Mouse (Mus musculus) 416B (cell line): ENCODE results near the gene Map6.

Experiments
- DNase-seq: peaks from one replicate; pipeline ENCODE4 v3.0.0; 2011; ENCODE audit warnings: low read depth

Gene Map6

GRCm38 (mm10) chr7:99313253-99313652 is 46.0 kb downstream of the Map6 start:
- no peak for DNase-seq

GRCm38 (mm10) chr7:99314565-99314964 is 47.3 kb downstream of the Map6 start:
- peak; percentile 43 for DNase-seq

GRCm38 (mm10) chr7:99316207-99316606 is 49.0 kb downstream of the Map6 start:
- DNase-seq: no peak

- no peak for DNase-seq
Measured at GRCm38 (mm10) chr7:99317475-99317874, 50.2 kb downstream of the Map6 start.

GRCm38 (mm10) chr7:99320524-99320923 is 53.3 kb downstream of the Map6 start:
- DNase-seq: no peak

- no peak for DNase-seq
Measured at GRCm38 (mm10) chr7:99322691-99323320, 55.6 kb downstream of the Map6 start.

GRCm38 (mm10) chr7:99323321-99323700 is 56.1 kb downstream of the Map6 start:
- DNase-seq: no peak

GRCm38 (mm10) chr7:99324810-99325209 is 57.6 kb downstream of the Map6 start:
- DNase-seq: no peak

GRCm38 (mm10) chr7:99326128-99326527 is 58.9 kb downstream of the Map6 start:
- no peak for DNase-seq

- DNase-seq: no peak
Measured at GRCm38 (mm10) chr7:99328847-99329246, 61.6 kb downstream of the Map6 start.

GRCm38 (mm10) chr7:99330012-99330411 is 62.8 kb downstream of the Map6 start:
- no peak for DNase-seq

- peak; percentile 74 for DNase-seq
Measured at GRCm38 (mm10) chr7:99332774-99333480, 65.7 kb downstream of the Map6 start.

- no peak for DNase-seq
Measured at GRCm38 (mm10) chr7:99340736-99341135, 73.5 kb downstream of the Map6 start.

- DNase-seq: no peak
Measured at GRCm38 (mm10) chr7:99343577-99343976, 76.3 kb downstream of the Map6 start.

- DNase-seq: no peak
Measured at GRCm38 (mm10) chr7:99347268-99347667, 80.0 kb downstream of the Map6 start.

GRCm38 (mm10) chr7:99348883-99349282 is 81.6 kb downstream of the Map6 start:
- no peak for DNase-seq

GRCm38 (mm10) chr7:99349782-99350720 is 82.8 kb downstream of the Map6 start:
- no peak for DNase-seq

GRCm38 (mm10) chr7:99351104-99351801 is 84.0 kb downstream of the Map6 start:
- no peak for DNase-seq

GRCm38 (mm10) chr7:99351802-99352517 is 84.7 kb downstream of the Map6 start:
- DNase-seq: peak; percentile 12

GRCm38 (mm10) chr7:99352526-99353400 is 85.5 kb downstream of the Map6 start, which contains the start of gene Serpinh1:
Gene Serpinh1 (minus strand): TSS chr7:99353239.
- DNase-seq: no peak
